Mouse (Mus musculus) kidney, embryonic 14.5 days (tissue): ENCODE measurements around the gene 4930432M17Rik. TPM values are rescaled to one million over a fixed set of nuclear protein-coding genes. Genes with fewer than 3 reads are reported as not detected.
A peak's percentile ranks its signal among the peaks of the same experiment; 100 is the strongest.

Experiments used
- ATAC-seq: fragments of 200-750 bp; cut with Nextera tagmentation; 2 replicates; pipeline ENCODE4 v1.8.0; 2017; ENCODE audit warnings: moderate number of reproducible peaks, mild to moderate bottlenecking, moderate TSS enrichment, moderate library complexity; ENCODE audit not compliant: low FRiP score, low TSS enrichment
- H3K27ac ChIP-seq: fragments of 300-500 bp; sonication (generic); 2 replicates; pipeline ENCODE4 v1.5.1; 2014; ENCODE audit warnings: low read depth, mild to moderate bottlenecking, low read length, moderate library complexity, mixed read lengths
- H3K27me3 ChIP-seq: fragments of 300-500 bp; sonication (generic); 2 replicates; pipeline ENCODE4 v1.6.1; 2014; ENCODE audit warnings: mild to moderate bottlenecking, low read length; ENCODE audit not compliant: control insufficient read depth, insufficient read depth
- H3K36me3 ChIP-seq: fragments of 300-500 bp; sonication (generic); 2 replicates; pipeline ENCODE4 v1.6.1; 2014; ENCODE audit warnings: low read length, mixed read lengths; ENCODE audit not compliant: control insufficient read depth, insufficient read depth
- H3K4me1 ChIP-seq: fragments of 300-500 bp; sonication (generic); 2 replicates; pipeline ENCODE4 v1.6.1; 2014; ENCODE audit warnings: low read length, mixed read lengths; ENCODE audit not compliant: control insufficient read depth, insufficient read depth
- H3K4me2 ChIP-seq: fragments of 300-500 bp; sonication (generic); replicated peaks from 2 replicates; pipeline ENCODE4 v1.6.1; 2014; ENCODE audit warnings: low read depth, mild to moderate bottlenecking, low read length
- H3K4me3 ChIP-seq: fragments of 300-500 bp; sonication (generic); 2 replicates; pipeline ENCODE4 v1.5.1; 2014; ENCODE audit warnings: mild to moderate bottlenecking, low read length
- H3K9ac ChIP-seq: fragments of 300-500 bp; sonication (generic); 2 replicates; pipeline ENCODE4 v1.6.1; 2014; ENCODE audit warnings: low read depth, mild to moderate bottlenecking, low read length, moderate library complexity
- H3K9me3 ChIP-seq: fragments of 300-500 bp; sonication (generic); 2 replicates; pipeline ENCODE4 v1.6.1; 2016; ENCODE audit warnings: low read length; ENCODE audit not compliant: control insufficient read depth
- WGBS: fragments of 180-500 bp; shearing (Covaris S2); extraction: QIAGEN DNeasy Blood & Tissue Kit; methylation state at CpG from one replicate; pipeline ENCODE4 v1.1.7; 2014; 5-methylcytosine and 5-hydroxymethylcytosine counted together
- polyA plus RNA-seq: library from polyadenylated mRNA; unstranded; fragments of >200 nt; fragmentation: Nextera tagmentation; extraction: Ambion mirVana; gene quantifications from 2 replicates; pipeline ENCODE4 v1.2.1, GENCODE M21; 2014

Gene 4930432M17Rik
- polyA plus RNA-seq, 1 experiment from 2014 or later, result not detected

DNA sequence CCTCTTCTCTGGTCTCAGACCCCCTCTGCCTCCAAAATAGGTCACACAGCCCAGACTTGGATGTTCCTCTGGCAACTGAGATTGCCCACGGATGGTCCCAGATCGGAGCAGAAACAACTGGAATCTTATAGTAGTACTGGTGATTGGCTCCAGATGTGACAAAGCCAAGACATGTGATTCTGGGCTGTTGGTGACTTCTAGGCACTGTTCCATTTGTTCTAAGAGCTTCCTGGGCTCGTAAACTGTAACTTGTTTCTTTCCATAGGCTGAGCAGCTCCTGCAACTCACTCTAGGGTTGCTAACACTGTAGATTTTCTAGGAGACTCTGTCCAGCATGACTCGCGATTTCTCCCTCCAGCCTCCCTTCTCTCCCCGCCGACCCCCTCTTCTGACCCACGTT is 48.1 kb downstream of the 4930432M17Rik start:
- Histone ChIP-seq H3K9ac (no peak overlapping the region), H3K4me2 (no peak overlapping the region), H3K4me1 (peaks cover 8% of the 10 kb centered on the region), H3K27me3 (no peaks in the 10 kb centered on the region; the same call in 1 of the 2 replicates), H3K27ac (no peak overlapping the region), H3K36me3 (no peaks in the 10 kb centered on the region), H3K4me3 (no peak overlapping the region), H3K9me3 (no peaks in the 10 kb centered on the region)
- no peak for ATAC-seq
- 69% methylated on average over 8 of the region's 8 CpGs for WGBS

DNA sequence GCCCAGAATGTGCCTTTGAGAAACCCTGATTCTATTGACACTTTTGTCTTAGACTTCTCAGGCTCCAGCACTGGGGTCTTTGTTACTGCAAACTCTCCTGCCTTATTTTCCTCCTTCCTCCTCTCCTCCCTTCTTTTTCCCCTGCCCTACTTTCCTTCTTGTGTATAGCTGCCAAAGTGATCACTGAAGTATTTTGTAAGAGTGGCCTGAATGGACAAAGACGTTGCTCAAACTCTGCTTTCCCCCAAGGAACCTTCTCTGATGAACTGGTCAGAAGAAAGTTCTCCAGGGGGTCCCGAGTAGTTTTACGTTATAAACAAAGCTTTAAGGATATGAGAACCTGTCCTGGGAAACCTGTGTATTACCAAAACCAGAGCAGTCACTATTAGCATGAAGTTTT is 49.1 kb downstream of the 4930432M17Rik start:
- H3K4me1 ChIP-seq, result peaks cover 14% of the 10 kb centered on the region
- no peaks in the 10 kb centered on the region for H3K36me3 ChIP-seq
- no peak for ATAC-seq
- no peak overlapping the region for H3K27ac ChIP-seq
- WGBS, result 87% methylated on average over 3 of the region's 3 CpGs
- H3K9ac ChIP-seq, result no peak overlapping the region
- H3K4me2 ChIP-seq, result no peak overlapping the region
- H3K9me3 ChIP-seq, result no peaks in the 10 kb centered on the region
- no peaks in the 10 kb centered on the region; the same call in 1 of the 2 replicates for H3K27me3 ChIP-seq
- H3K4me3 ChIP-seq, result no peak overlapping the region

DNA sequence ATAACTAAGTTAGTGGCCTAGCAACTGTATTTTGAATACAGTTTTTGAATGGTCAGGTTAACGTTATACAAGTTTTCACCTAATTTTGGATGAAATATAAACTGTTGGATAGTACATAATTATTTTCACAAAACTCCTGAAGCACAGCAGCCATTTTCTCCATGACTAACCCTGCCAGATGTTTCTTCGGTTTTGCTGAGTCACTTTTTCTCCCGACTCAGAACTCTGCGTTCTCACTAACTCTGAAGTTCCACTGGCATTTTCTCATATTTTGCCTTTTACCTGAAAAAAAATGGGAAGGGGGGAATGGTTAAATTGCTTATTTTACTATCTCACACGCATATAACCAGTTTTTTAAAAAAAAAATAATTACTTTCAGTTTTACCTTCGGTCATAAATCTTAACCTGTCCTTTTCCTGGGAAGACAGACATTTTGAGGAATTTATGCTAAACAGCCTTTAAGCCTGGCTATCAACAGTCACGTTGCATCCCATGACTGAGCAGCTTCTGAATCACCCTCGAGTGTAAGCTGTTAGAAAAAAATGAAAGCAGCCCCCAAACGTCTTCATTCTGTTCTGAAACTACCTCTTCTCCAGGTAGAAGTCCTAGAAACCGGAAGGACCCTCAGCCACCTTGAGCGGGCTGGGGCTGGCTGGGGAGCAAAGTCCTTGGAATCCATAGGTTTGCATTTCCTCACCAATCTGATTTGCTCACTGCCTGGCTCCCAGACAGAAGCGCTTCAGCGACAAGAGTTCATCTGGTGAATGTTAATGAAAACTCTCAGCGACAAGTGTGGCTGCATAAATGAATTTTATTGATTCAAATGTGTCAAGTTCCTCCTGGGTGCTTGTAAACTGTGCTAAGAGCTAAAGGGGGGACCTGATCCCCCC is 50.5 kb downstream of the 4930432M17Rik start:
- ATAC-seq, result no peak
- no peak overlapping the region for H3K4me2 ChIP-seq
- H3K4me3 ChIP-seq, result no peak overlapping the region
- no peak overlapping the region for H3K9ac ChIP-seq
- no peak overlapping the region for H3K27ac ChIP-seq
- WGBS, result 48% methylated on average over 14 of the region's 14 CpGs
- no peaks in the 10 kb centered on the region for H3K36me3 ChIP-seq
- peaks cover 14% of the 10 kb centered on the region for H3K4me1 ChIP-seq
- H3K9me3 ChIP-seq, result no peaks in the 10 kb centered on the region
- H3K27me3 ChIP-seq, result no peaks in the 10 kb centered on the region; the same call in 1 of the 2 replicates

DNA sequence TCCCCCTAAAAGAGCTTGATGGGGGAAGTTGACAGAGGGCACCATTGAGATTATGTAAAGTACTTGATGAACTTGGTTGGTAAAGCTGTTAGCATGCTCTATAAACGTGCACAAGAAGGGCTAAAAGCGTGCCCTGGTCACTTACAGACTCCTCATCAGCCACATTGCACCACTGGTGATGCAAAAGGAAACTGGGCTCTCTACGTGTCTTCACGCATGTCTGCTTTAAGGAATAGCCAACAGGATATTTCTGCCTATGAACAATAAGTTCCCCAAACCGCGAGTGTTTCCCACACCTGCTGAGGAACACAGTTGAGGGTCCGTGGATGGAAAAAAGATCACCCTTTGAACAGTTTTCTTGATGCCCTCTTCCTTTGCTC is 51.1 kb downstream of the 4930432M17Rik start:
- Histone ChIP-seq H3K36me3 (no peaks in the 10 kb centered on the region), H3K4me1 (peaks cover 14% of the 10 kb centered on the region), H3K27me3 (no peaks in the 10 kb centered on the region; the same call in 1 of the 2 replicates), H3K4me3 (no peak overlapping the region), H3K9me3 (no peaks in the 10 kb centered on the region), H3K9ac (no peak overlapping the region), H3K27ac (no peak overlapping the region), H3K4me2 (no peak overlapping the region)
- ATAC-seq, result no peak
- WGBS, result 67% methylated on average over 7 of the region's 7 CpGs

DNA sequence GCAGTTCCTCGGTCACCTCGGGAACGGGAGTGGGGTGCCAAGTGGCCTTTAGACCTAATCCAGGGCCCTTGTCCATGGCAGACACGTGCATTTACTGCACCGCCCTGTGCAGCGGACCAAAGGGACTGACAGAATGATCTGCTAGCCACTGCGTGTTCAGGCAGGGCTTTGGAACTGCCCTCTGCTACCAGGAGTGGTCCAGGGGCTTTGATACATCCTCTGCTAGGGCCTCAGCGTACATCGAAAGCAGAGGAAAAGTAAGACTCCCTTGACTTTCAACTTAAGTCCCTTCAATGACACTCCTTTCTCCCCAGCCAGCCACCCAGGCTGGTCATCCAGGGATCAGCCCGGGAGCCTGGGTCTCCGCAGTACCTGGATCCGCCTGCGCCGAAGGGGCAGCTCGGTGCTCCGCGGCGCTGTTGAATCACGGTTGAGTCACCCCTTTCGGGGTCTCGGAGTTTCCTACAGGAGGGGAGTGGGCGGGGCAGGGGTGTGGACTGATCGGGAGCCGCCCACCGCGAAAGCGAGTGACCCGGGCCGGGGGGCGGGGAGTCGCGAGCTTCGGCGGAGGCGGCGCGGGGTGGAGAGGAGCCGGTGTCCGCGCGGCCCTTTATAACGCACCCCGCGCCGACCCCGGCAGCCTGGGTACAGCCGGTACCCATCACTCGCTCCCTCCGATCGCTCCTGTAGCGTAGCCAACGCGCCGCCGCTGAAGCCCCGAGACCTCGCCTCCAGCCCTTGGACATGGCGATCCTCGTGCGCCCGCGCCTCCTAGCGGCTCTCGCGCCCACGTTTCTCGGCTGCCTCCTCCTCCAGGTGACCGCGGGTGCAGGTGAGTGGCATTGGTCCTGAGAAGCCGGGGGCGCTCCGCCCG is 52.6 kb downstream of the 4930432M17Rik start, which contains the start of gene F3:
Gene F3 (plus strand): TSS at position 567 of the 874 bp plus-strand sequence.
- Histone ChIP-seq H3K27ac (peak within 1 kb of the TSS; percentile 43; the same call in 1 of the 2 replicates), H3K36me3 (no peaks in the 10 kb centered on the region), H3K9me3 (no peaks in the 10 kb centered on the region), H3K4me2 (peak within 1 kb of the TSS; percentile 75), H3K9ac (peak within 1 kb of the TSS; percentile 62), H3K4me1 (peaks cover 14% of the 10 kb centered on the region), H3K27me3 (no peaks in the 10 kb centered on the region; the same call in 1 of the 2 replicates), H3K4me3 (peak within 1 kb of the TSS; percentile 61)
- WGBS, result under 1% methylated on average over 70 of the region's 73 CpGs
- ATAC-seq, result peak; percentile 93

DNA sequence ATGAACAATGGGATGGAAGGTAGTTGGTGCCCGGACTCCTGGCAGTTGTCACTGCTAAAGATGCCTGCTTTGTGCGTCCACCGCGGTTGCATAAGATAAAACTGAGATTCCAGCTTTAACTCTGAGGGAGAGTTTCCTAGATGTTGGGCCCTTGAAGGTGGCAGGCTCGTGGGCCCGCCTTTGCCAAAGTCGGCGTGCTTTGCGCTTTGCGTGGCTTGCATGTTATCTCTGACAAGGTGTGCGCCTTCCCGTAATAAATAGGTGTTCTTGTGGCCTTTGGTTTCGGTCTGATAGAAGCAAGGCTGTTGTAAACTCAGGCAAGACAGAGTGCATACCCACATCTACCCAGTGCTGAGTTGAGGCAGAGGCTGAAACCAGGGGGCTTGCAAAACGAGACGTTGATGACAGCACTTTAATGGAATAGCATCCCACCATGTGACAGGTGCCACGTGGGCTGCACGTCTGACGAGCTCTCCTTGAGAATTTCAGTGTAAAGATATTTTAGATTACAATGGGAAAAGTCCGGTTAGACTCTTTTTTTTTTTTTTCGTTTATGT is 53.5 kb downstream of the 4930432M17Rik start:
- no peaks in the 10 kb centered on the region for H3K36me3 ChIP-seq
- H3K4me2 ChIP-seq, result peak overlapping the region; percentile 75
- ATAC-seq, result no peak
- peaks cover 14% of the 10 kb centered on the region for H3K4me1 ChIP-seq
- H3K27me3 ChIP-seq, result no peaks in the 10 kb centered on the region; the same call in 1 of the 2 replicates
- no peaks in the 10 kb centered on the region for H3K9me3 ChIP-seq
- WGBS, result 3% methylated on average over 20 of the region's 20 CpGs
- peak overlapping the region; percentile 61 for H3K4me3 ChIP-seq
- H3K9ac ChIP-seq, result peak overlapping the region; percentile 62
- H3K27ac ChIP-seq, result no peak overlapping the region

DNA sequence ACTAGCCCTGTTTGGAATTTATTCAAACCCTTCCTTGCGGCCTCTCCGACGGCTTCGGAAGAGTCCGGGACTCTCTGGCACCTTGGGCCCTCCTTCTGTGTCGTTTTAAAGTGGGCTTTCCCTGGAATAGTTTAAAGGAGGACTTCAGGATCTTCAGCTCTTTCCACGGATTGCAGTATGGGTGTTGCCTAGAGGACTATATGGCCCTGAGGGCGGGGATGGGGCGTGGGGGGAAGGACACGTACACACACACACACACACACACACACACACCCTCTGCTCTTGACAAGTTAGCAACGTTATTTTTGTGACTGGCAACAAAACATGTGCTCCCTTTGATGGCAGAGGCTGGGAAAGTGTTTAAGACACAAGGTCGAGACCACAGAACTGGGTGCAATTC is 54.0 kb downstream of the 4930432M17Rik start:
- Histone ChIP-seq H3K27ac (no peak overlapping the region), H3K4me3 (peak overlapping the region; percentile 61), H3K9ac (no peak overlapping the region; the same call in 1 of the 2 replicates), H3K27me3 (no peaks in the 10 kb centered on the region; the same call in 1 of the 2 replicates), H3K4me1 (peaks cover 14% of the 10 kb centered on the region), H3K4me2 (peak overlapping the region; percentile 75), H3K36me3 (no peaks in the 10 kb centered on the region), H3K9me3 (no peaks in the 10 kb centered on the region)
- no peak for ATAC-seq
- 24% methylated on average over 12 of the region's 12 CpGs for WGBS

DNA sequence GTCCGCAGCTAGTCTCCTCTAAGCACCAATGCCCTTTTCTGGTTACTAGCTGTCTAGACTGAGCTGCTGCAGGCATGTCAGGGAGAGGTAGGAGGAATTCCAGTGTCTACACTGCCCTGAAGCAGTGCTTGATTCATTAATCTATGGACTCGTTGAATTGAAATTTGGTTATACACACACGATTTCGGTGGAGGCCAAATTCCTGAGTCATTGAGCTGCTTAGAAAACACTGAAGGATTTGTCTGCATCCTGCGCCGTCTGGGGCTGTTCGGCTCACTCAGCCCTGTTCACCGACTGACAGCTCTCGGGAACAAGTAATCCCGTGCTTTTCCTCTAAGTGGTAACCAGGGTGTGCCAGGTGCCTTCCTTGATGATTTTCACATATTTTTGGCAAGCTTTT is 55.1 kb downstream of the 4930432M17Rik start:
- ATAC-seq, result no peak
- 90% methylated on average over 10 of the region's 10 CpGs for WGBS
- peaks cover 14% of the 10 kb centered on the region for H3K4me1 ChIP-seq

More for the DNA sequence above, 55.1 kb downstream of the 4930432M17Rik start:
- Histone ChIP-seq H3K4me3 (no peak overlapping the region), H3K4me2 (no peak overlapping the region), H3K9me3 (no peaks in the 10 kb centered on the region), H3K9ac (no peak overlapping the region), H3K27ac (no peak overlapping the region), H3K27me3 (no peaks in the 10 kb centered on the region; the same call in 1 of the 2 replicates), H3K36me3 (peaks cover 5% of the 10 kb centered on the region; the same call in 1 of the 2 replicates)
